Mouse (Mus musculus) MEL (cell line): ENCODE measurements around the gene Plcb3. TPM values are rescaled to one million over a fixed set of nuclear protein-coding genes. Genes with fewer than 3 reads are reported as not detected.

Source experiments
- DNase-seq: peaks from one replicate; pipeline ENCODE4 v3.0.0; 2011; ENCODE audit warnings: low read depth, low spot score
- H3K27ac ChIP-seq: 2 replicates; pipeline ENCODE4 v1.5.1; 2012; ENCODE audit warnings: low read depth, mild to moderate bottlenecking, control low read depth, low read length, moderate library complexity; ENCODE audit not compliant: control insufficient read depth
- H3K27me3 ChIP-seq, 2 experiments: fragments of 150-350 bp in 1 of 2; sonication (generic) in 1 of 2; 2 replicates each; pipeline ENCODE4 v1.6.1; 2012; ENCODE audit warnings: low read length in 2 of 2, mild to moderate bottlenecking in 2 of 2, improper control_type of control experiment in 1 of 2, moderate library complexity in 1 of 2; ENCODE audit not compliant: insufficient read depth in 2 of 2, control insufficient read depth in 1 of 2
- H3K36me3 ChIP-seq, 2 experiments: 2 replicates each; pipeline ENCODE4 v1.6.1; 2012 to 2014; ENCODE audit warnings: low read length in 2 of 2, improper control_type of control experiment in 1 of 2, inconsistent platforms in 1 of 2, mild to moderate bottlenecking in 1 of 2; ENCODE audit not compliant: insufficient read depth in 2 of 2, control insufficient read depth in 1 of 2
- H3K4me1 ChIP-seq, 2 experiments: fragments of 150-350 bp in 1 of 2; sonication (generic) in 1 of 2; 2 replicates each; pipeline ENCODE4 v1.6.1; 2012; ENCODE audit warnings: low read length in 2 of 2, improper control_type of control experiment in 1 of 2, mild to moderate bottlenecking in 1 of 2; ENCODE audit not compliant: insufficient read depth in 2 of 2, control insufficient read depth in 1 of 2
- H3K4me3 ChIP-seq, 2 experiments: fragments of 150-350 bp in 1 of 2; sonication (generic) in 1 of 2; 2 replicates each; pipeline ENCODE4 v1.5.1; 2012; ENCODE audit warnings: low read depth in 2 of 2, low read length in 2 of 2, mild to moderate bottlenecking in 2 of 2, moderate library complexity in 2 of 2, control low read depth in 1 of 2, improper control_type of control experiment in 1 of 2; ENCODE audit not compliant: control insufficient read depth in 1 of 2, insufficient read depth in 1 of 2
- H3K79me2 ChIP-seq: 2 replicates; pipeline ENCODE4 v1.6.1; 2012; ENCODE audit warnings: mild to moderate bottlenecking, low read length, moderate library complexity; ENCODE audit not compliant: control insufficient read depth, poor library complexity, insufficient read depth
- H3K9ac ChIP-seq: 2 replicates; pipeline ENCODE4 v1.6.1; 2012; ENCODE audit warnings: low read depth, mild to moderate bottlenecking, control low read depth, low read length, moderate library complexity; ENCODE audit not compliant: control insufficient read depth, poor library complexity, severe bottlenecking
- H3K9me3 ChIP-seq: fragments of 150-350 bp; sonication (generic); replicated peaks from 2 replicates; pipeline ENCODE4 v1.6.1; 2012; ENCODE audit warnings: mild to moderate bottlenecking, low read length, improper control_type of control experiment, moderate library complexity; ENCODE audit not compliant: insufficient read depth
- BHLHE40 ChIP-seq: IDR thresholded peaks from 2 replicates; pipeline ENCODE4 v1.6.1; 2012; ENCODE audit warnings: low read depth, mild to moderate bottlenecking, inconsistent platforms, low read length, improper control_type of control experiment, borderline replicate concordance
- CHD1 ChIP-seq: IDR thresholded peaks from 2 replicates; pipeline ENCODE4 v1.6.1; 2012; ENCODE audit warnings: low read depth, mild to moderate bottlenecking, inconsistent platforms, low read length, improper control_type of control experiment
- CHD2 ChIP-seq: IDR thresholded peaks from 2 replicates; pipeline ENCODE4 v1.6.1; 2011; ENCODE audit warnings: low read length, improper control_type of control experiment
- CTCF ChIP-seq, 3 experiments: IDR thresholded peaks in 2 of 3; conservative IDR thresholded peaks in 1 of 3; 2 replicates each; pipeline ENCODE4 v1.5.1; 2011 to 2012; ENCODE audit warnings: low read length in 3 of 3, low read depth in 2 of 3, mild to moderate bottlenecking in 2 of 3, improper control_type of control experiment in 1 of 3, inconsistent platforms in 1 of 3, mixed read lengths in 1 of 3, moderate library complexity in 1 of 3; ENCODE audit not compliant: control insufficient read depth in 1 of 3, insufficient read depth in 1 of 3, poor library complexity in 1 of 3, severe bottlenecking in 1 of 3
- E2F4 ChIP-seq: IDR thresholded peaks from 2 replicates; pipeline ENCODE4 v1.6.1; 2011; ENCODE audit warnings: low read depth, low read length, improper control_type of control experiment, borderline replicate concordance
- ELF1 ChIP-seq: IDR thresholded peaks from 2 replicates; pipeline ENCODE4 v1.6.1; 2014; ENCODE audit warnings: low read depth, mild to moderate bottlenecking, inconsistent platforms, low read length, improper control_type of control experiment, moderate library complexity
- EP300 ChIP-seq, 2 experiments: IDR thresholded peaks; 2 replicates each; pipeline ENCODE4 v1.6.1; 2011; ENCODE audit warnings: improper control_type of control experiment in 2 of 2, low read length in 2 of 2, low read depth in 1 of 2, mild to moderate bottlenecking in 1 of 2
- ETS1 ChIP-seq: IDR thresholded peaks from 2 replicates; pipeline ENCODE4 v1.6.1; 2012; ENCODE audit warnings: low read depth, mild to moderate bottlenecking, inconsistent platforms, low read length, improper control_type of control experiment, moderate library complexity
- GABPA ChIP-seq: IDR thresholded peaks from 2 replicates; pipeline ENCODE4 v1.6.1; 2012; ENCODE audit warnings: low read depth, mild to moderate bottlenecking, inconsistent platforms, low read length, improper control_type of control experiment, moderate library complexity
- GATA1 ChIP-seq: IDR thresholded peaks from 2 replicates; pipeline ENCODE4 v1.6.1; 2011; ENCODE audit warnings: low read depth, low read length, improper control_type of control experiment
- HCFC1 ChIP-seq: IDR thresholded peaks from 2 replicates; pipeline ENCODE4 v1.6.1; 2012; ENCODE audit warnings: low read depth, mild to moderate bottlenecking, inconsistent platforms, low read length, improper control_type of control experiment, moderate library complexity
- JUND ChIP-seq: IDR thresholded peaks from 2 replicates; pipeline ENCODE4 v1.6.1; 2011; ENCODE audit warnings: low read depth, mild to moderate bottlenecking, improper control_type of control experiment, low read length
- KAT2A ChIP-seq: conservative IDR thresholded peaks from 2 replicates; pipeline ENCODE4 v1.6.1; 2012; ENCODE audit warnings: low read depth, low read length, improper control_type of control experiment, inconsistent platforms
- MEF2A ChIP-seq: IDR thresholded peaks from 2 replicates; pipeline ENCODE4 v1.6.1; 2014; ENCODE audit warnings: low read depth, mild to moderate bottlenecking, inconsistent platforms, low read length, improper control_type of control experiment; ENCODE audit not compliant: poor library complexity, insufficient replicate concordance, severe bottlenecking; ENCODE audit errors: extremely low read depth
- MXI1 ChIP-seq: IDR thresholded peaks from 2 replicates; pipeline ENCODE4 v1.6.1; 2011; ENCODE audit warnings: mild to moderate bottlenecking, low read depth, low read length, improper control_type of control experiment
- MYB ChIP-seq: IDR thresholded peaks from 2 replicates; pipeline ENCODE4 v1.6.1; 2011; ENCODE audit warnings: mild to moderate bottlenecking, low read depth, low read length, improper control_type of control experiment
- MYC ChIP-seq: IDR thresholded peaks from 2 replicates; pipeline ENCODE4 v1.6.1; 2011; ENCODE audit warnings: low read depth, mild to moderate bottlenecking, low read length, improper control_type of control experiment, moderate library complexity
- NELFE ChIP-seq: IDR thresholded peaks from 2 replicates; pipeline ENCODE4 v1.6.1; 2011; ENCODE audit warnings: low read depth, low read length, improper control_type of control experiment
- POLR2AphosphoS5 ChIP-seq: IDR thresholded peaks from 2 replicates; pipeline ENCODE4 v1.6.1; 2012; ENCODE audit warnings: low read depth, borderline replicate concordance, mild to moderate bottlenecking, inconsistent platforms, low read length, moderate library complexity, mixed read lengths
- RCOR1 ChIP-seq: IDR thresholded peaks from 2 replicates; pipeline ENCODE4 v1.6.1; 2012; ENCODE audit warnings: low read depth, mild to moderate bottlenecking, inconsistent platforms, low read length, improper control_type of control experiment
- SMC3 ChIP-seq: IDR thresholded peaks from 2 replicates; pipeline ENCODE4 v1.6.1; 2011; ENCODE audit warnings: low read depth, low read length, improper control_type of control experiment
- TAL1 ChIP-seq: IDR thresholded peaks from 2 replicates; pipeline ENCODE4 v1.6.1; 2012; ENCODE audit warnings: mild to moderate bottlenecking, inconsistent platforms, low read length, moderate library complexity, mixed read lengths
- TCF12 ChIP-seq: IDR thresholded peaks from 2 replicates; pipeline ENCODE4 v1.6.1; 2014; ENCODE audit warnings: low read depth, mild to moderate bottlenecking, inconsistent platforms, low read length, improper control_type of control experiment, moderate library complexity
- USF2 ChIP-seq, 2 experiments: IDR thresholded peaks; 2 replicates each; pipeline ENCODE4 v1.6.1; 2011 to 2012; ENCODE audit warnings: improper control_type of control experiment in 2 of 2, low read length in 2 of 2, borderline replicate concordance in 1 of 2, inconsistent platforms in 1 of 2, low read depth in 1 of 2, mild to moderate bottlenecking in 1 of 2; ENCODE audit not compliant: insufficient read depth in 1 of 2
- ZC3H11A ChIP-seq: IDR thresholded peaks from 2 replicates; pipeline ENCODE4 v1.6.1; 2012; ENCODE audit warnings: low read depth, mild to moderate bottlenecking, inconsistent platforms, low read length, improper control_type of control experiment
- ZMIZ1 ChIP-seq: IDR thresholded peaks from 2 replicates; pipeline ENCODE4 v1.6.1; 2012; ENCODE audit warnings: low read depth, mild to moderate bottlenecking, inconsistent platforms, low read length, improper control_type of control experiment, moderate library complexity
- polyA plus RNA-seq, 2 experiments: library from polyadenylated mRNA; stranded (reverse) in 1 of 2; unstranded in 1 of 2; fragments of >175 nt in 1 of 2; fragments of >200 nt in 1 of 2; gene quantifications; 2 replicates each; pipeline versions ENCODE4 v1.2.1 to v1.2.4; 2012; ENCODE audit warnings: low replicate concordance in 2 of 2, low read depth in 1 of 2; ENCODE audit not compliant: insufficient read length in 2 of 2, insufficient read depth in 1 of 2, missing spikeins in 1 of 2
- total RNA-seq: library from RNA; depleted of rRNA; stranded (reverse); fragments of 300-350 nt; gene quantifications from 2 replicates; pipeline ENCODE4 v1.2.3, GENCODE M21; 2012

Gene Plcb3
- total and polyA plus RNA-seq, 3 experiments: 12.6 to 30.8 TPM; not detected in 1

DNA sequence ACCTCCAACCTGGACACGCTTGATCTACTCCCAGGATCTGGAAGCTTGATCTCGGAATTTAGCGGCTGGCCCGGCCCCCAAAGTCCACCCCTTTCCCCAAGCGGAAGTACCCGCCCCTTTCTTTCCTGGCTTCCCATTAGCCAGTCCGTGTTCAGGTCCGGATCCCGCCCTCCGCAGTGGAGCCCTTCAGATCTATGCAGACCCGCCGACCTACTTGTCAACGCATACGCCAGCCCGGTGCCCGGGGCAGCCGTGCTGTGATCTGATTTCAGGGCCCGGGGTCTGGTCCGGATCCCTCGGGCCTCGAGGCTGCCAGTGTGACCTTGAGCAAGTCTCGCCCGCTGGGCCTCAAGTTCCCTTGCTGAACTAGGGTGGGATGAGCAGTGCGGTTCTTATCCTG, 19.7 kb upstream of the Plcb3 start, which contains the start of the genes Nudt22 and Trpt1 (continued):
- TF ChIP-seq ZMIZ1 (no peak), SMC3 (no peak), JUND (no peak), ELF1 (peak; percentile 71), MXI1 (peak; percentile 58), EP300 (IDR thresholded peaks at IDR 0.05; ENCODE audit: low read depth in 1 of 2, low read length in 2 of 2) (no peak), GATA1 (no peak), POLR2AphosphoS5 (no peak), HCFC1 (peak; percentile 65; the same call in 1 of the 2 replicates), ETS1 (no peak), CHD2 (no peak), RCOR1 (no peak), GABPA (no peak), ZC3H11A (no peak), CHD1 (no peak), USF2 (IDR thresholded peaks at IDR 0.05; ENCODE audit: borderline replicate concordance in 1 of 2, insufficient read depth in 1 of 2, low read depth in 1 of 2, low read length in 2 of 2) (no peak), E2F4 (no peak), MYB (no peak)

DNA sequence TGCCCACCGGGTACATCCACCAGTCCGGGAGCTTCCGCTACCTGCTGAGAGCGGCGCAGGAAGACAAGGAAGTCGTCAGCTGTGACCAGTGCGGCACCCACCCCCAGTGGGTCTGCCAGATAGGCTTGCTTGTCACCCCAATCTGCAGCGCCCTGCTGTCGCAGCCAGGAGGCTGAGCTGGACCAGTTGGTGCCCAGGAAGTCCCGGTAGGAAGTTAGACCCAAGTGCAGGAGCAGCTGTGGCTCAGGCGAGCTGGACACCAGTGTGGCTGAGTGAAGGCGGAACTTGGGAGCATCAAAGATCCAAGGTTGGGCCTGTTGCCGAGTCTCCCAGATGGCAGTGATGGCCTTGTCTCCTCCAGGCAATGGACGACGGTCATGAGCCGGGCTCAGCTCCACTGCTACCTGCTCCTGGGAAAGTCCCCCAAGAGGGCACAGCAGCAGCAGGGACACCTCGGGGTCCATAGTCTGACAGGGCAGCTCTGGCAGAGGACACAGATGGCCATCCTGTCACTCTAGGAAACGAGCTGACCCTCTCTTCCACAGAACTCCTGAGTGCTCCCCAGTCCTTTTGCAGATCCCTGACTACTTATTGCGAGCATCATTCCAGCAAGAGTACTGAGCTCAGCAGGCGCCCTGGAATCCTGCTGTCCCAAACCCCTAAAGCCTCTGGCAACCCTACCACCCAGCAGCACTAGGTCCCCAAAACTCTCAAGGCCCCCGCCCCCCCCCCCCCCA, 19.2 kb upstream of the Plcb3 start:
- H3K4me3 ChIP-seq: peak overlapping the region; percentile 63 to 89
- H3K9ac ChIP-seq: peak overlapping the region; percentile 69
- H3K27ac ChIP-seq: no peak overlapping the region
- H3K27me3 ChIP-seq: no peaks in the 10 kb centered on the region
- no peaks in the 10 kb centered on the region for H3K9me3 ChIP-seq
- TF ChIP-seq TCF12 (0 out of 2 replicates have a peak, but pooled peaks have one; percentile 18), CTCF (IDR thresholded peaks at IDR 0.05 in 2 of 3, conservative IDR thresholded peaks at IDR 0.05 in 1 of 3; ENCODE audit: control insufficient read depth in 1 of 3, insufficient read depth in 1 of 3, low read depth in 2 of 3, low read length in 3 of 3, poor library complexity in 1 of 3, severe bottlenecking in 1 of 3) (no peak), RCOR1 (no peak), E2F4 (no peak), MEF2A (no peak), MXI1 (no peak), NELFE (no peak; the same call in 1 of the 2 replicates), ETS1 (peak; percentile 57; the same call in 1 of the 2 replicates), ELF1 (peak; percentile 54; the same call in 1 of the 2 replicates), HCFC1 (peak; percentile 20; the same call in 1 of the 2 replicates), MYC (no peak), KAT2A (no peak), BHLHE40 (no peak), TAL1 (peak; percentile 61)
- peak; percentile 69 for DNase-seq
- peaks cover 2 to 22% of the 10 kb centered on the region in 2 experiments; a peak in 3 of 4 replicates for H3K4me1 ChIP-seq
- peaks cover 4% of the 10 kb centered on the region; the same call in 1 of the 2 replicates for H3K79me2 ChIP-seq
- peaks cover 2 to 3% of the 10 kb centered on the region in 2 experiments; a peak in 1 of 4 replicates for H3K36me3 ChIP-seq
